Mouse (Mus musculus) 3T3-L1 (cell line): ENCODE results near the gene Olfr204.
"Not testable (repeated sequence)": the region's sequence is repeated elsewhere in the genome, so short reads cannot be mapped to it uniquely, and the experiment has no call there.

Experiments used
- DNase-seq: peaks from one replicate; pipeline ENCODE4 v3.0.0-alpha.2; 2015; ENCODE audit warnings: low read depth, low spot score

Olfr204 gene

GRCm38 (mm10) chr16:59318148-59318547 lies at the start of gene Olfr204:
Olfr204 (minus strand) TSS chr16:59318248.
- no peak for DNase-seq

- no peak for DNase-seq
Measured at GRCm38 (mm10) chr16:59363893-59364292, 45.8 kb upstream of the Olfr204 start, which contains the start of gene Olfr209. Olfr209 (minus strand) TSS chr16:59363993.

- DNase-seq, result no peak
Measured at GRCm38 (mm10) chr16:59349146-59349545, 31.1 kb upstream of the Olfr204 start, which contains the start of gene Olfr206. Olfr206 (minus strand) TSS chr16:59349246.

GRCm38 (mm10) chr16:59331038-59331437 lies 13.0 kb upstream of the Olfr204 start, which contains the start of gene Olfr205:
Olfr205 (minus strand) TSS chr16:59331138.
- DNase-seq, result no peak

- DNase-seq, result not testable (repeated sequence)
Measured at GRCm38 (mm10) chr16:59323262-59323661, 5.2 kb upstream of the Olfr204 start.

- DNase-seq, result no peak
Measured at GRCm38 (mm10) chr16:59298581-59298980, 19.5 kb downstream of the Olfr204 start, which contains the start of gene Olfr203. Olfr203 (plus strand) TSS chr16:59298881.

- DNase-seq, result not testable (repeated sequence)
Measured at GRCm38 (mm10) chr16:59287576-59287975, 30.5 kb downstream of the Olfr204 start.

- DNase-seq, result no peak
Measured at GRCm38 (mm10) chr16:59286693-59287092, 31.4 kb downstream of the Olfr204 start, which contains the start of gene Olfr202. Olfr202 (minus strand) TSS chr16:59286793.

- no peak for DNase-seq
Measured at GRCm38 (mm10) chr16:59283476-59283875, 34.6 kb downstream of the Olfr204 start.

GRCm38 (mm10) chr16:59280542-59280941 lies 37.5 kb downstream of the Olfr204 start:
- DNase-seq, result no peak

- not testable (repeated sequence) for DNase-seq
Measured at GRCm38 (mm10) chr16:59272532-59272931, 45.5 kb downstream of the Olfr204 start, which contains the start of gene Olfr201. Olfr201 (minus strand) TSS chr16:59272632.

GRCm38 (mm10) chr16:59269097-59269496 lies 49.0 kb downstream of the Olfr204 start:
- DNase-seq, result not testable (repeated sequence)
